Mouse (Mus musculus) intestine, embryonic 16.5 days (tissue): ENCODE measurements around the gene Rora. TPM values are rescaled to one million over a fixed set of nuclear protein-coding genes. Genes with fewer than 3 reads are reported as not detected.

ENCODE experiments used
- ATAC-seq: fragments of 200-750 bp; cut with Nextera tagmentation; 2 replicates; pipeline ENCODE4 v1.8.0; 2017; ENCODE audit warnings: moderate TSS enrichment, moderate library complexity
- H3K27ac ChIP-seq: fragments of 300-500 bp; sonication (generic); 2 replicates; pipeline ENCODE4 v1.5.1; 2014; ENCODE audit warnings: mild to moderate bottlenecking, low read length
- H3K27me3 ChIP-seq: fragments of 300-500 bp; sonication (generic); replicated peaks from 2 replicates; pipeline ENCODE4 v1.6.1; 2014; ENCODE audit warnings: low read length, control low read depth, mixed read lengths; ENCODE audit not compliant: control insufficient read depth, insufficient read depth
- H3K36me3 ChIP-seq: fragments of 300-500 bp; sonication (generic); 2 replicates; pipeline ENCODE4 v1.6.1; 2014; ENCODE audit warnings: low read length, control low read depth; ENCODE audit not compliant: control insufficient read depth, insufficient read depth
- H3K4me1 ChIP-seq: fragments of 300-500 bp; sonication (generic); 2 replicates; pipeline ENCODE4 v1.6.1; 2014; ENCODE audit warnings: low read length, control low read depth, mixed read lengths; ENCODE audit not compliant: control insufficient read depth, insufficient read depth
- H3K4me2 ChIP-seq: fragments of 300-500 bp; sonication (generic); 2 replicates; pipeline ENCODE4 v1.6.1; 2014; ENCODE audit warnings: low read depth, low read length, control low read depth
- H3K4me3 ChIP-seq: fragments of 300-500 bp; sonication (generic); 2 replicates; pipeline ENCODE4 v1.5.1; 2014; ENCODE audit warnings: mild to moderate bottlenecking, low read length
- H3K9ac ChIP-seq: fragments of 300-500 bp; sonication (generic); 2 replicates; pipeline ENCODE4 v1.6.1; 2014; ENCODE audit warnings: low read depth, low read length
- H3K9me3 ChIP-seq: fragments of 300-500 bp; sonication (generic); 2 replicates; pipeline ENCODE4 v1.6.1; 2016; ENCODE audit warnings: low read length, control low read depth; ENCODE audit not compliant: control insufficient read depth
- WGBS: fragments of 180-500 bp; shearing (Covaris S2); extraction: QIAGEN DNeasy Blood & Tissue Kit; methylation state at CpG from one replicate; pipeline ENCODE4 v1.1.7; 2014; 5-methylcytosine and 5-hydroxymethylcytosine counted together
- polyA plus RNA-seq: library from polyadenylated mRNA; unstranded; fragments of >200 nt; fragmentation: Nextera tagmentation; extraction: Ambion mirVana; gene quantifications from 2 replicates; pipeline ENCODE4 v1.2.1, GENCODE M21; 2015

The Rora gene
- polyA plus RNA-seq, 1 experiment from 2014 or later = 4.5 TPM

- Histone ChIP-seq H3K9ac (no peak overlapping the region), H3K9me3 (no peaks in the 10 kb centered on the region), H3K27ac (no peak overlapping the region), H3K4me1 (no peaks in the 10 kb centered on the region), H3K4me3 (no peak overlapping the region), H3K27me3 (no peaks in the 10 kb centered on the region), H3K36me3 (no peaks in the 10 kb centered on the region), H3K4me2 (no peak overlapping the region)
- 75% methylated on average over 4 of the region's 4 CpGs for WGBS
- no peak for ATAC-seq
These were observed 166.4 kb downstream of the Rora start for GRCm38 (mm10) chr9:68820036-68820435.

GRCm38 (mm10) chr9:68820478-68820877 is 166.9 kb downstream of the Rora start:
- no peak for ATAC-seq
- Histone ChIP-seq H3K36me3 (no peaks in the 10 kb centered on the region), H3K4me1 (0 out of 2 replicates have a peak, but pooled peaks cover under 1% of the 10 kb centered on the region), H3K27ac (no peak overlapping the region), H3K4me3 (no peak overlapping the region), H3K9me3 (no peaks in the 10 kb centered on the region), H3K27me3 (no peaks in the 10 kb centered on the region), H3K9ac (no peak overlapping the region), H3K4me2 (no peak overlapping the region)

GRCm38 (mm10) chr9:68821388-68821787 is 167.8 kb downstream of the Rora start:
- no peak for ATAC-seq
- H3K4me2 ChIP-seq = no peak overlapping the region
- H3K9me3 ChIP-seq = no peaks in the 10 kb centered on the region
- no peak overlapping the region for H3K9ac ChIP-seq
- no peaks in the 10 kb centered on the region for H3K36me3 ChIP-seq
- 67% methylated on average over 1 of the region's 1 CpGs for WGBS
- H3K27ac ChIP-seq = no peak overlapping the region
- no peak overlapping the region for H3K4me3 ChIP-seq
- H3K27me3 ChIP-seq = no peaks in the 10 kb centered on the region
- H3K4me1 ChIP-seq = 0 out of 2 replicates have a peak, but pooled peaks cover 3% of the 10 kb centered on the region

- Histone ChIP-seq H3K27me3 (no peaks in the 10 kb centered on the region), H3K4me2 (no peak overlapping the region), H3K4me1 (peaks cover 6% of the 10 kb centered on the region; the same call in 1 of the 2 replicates), H3K36me3 (no peaks in the 10 kb centered on the region), H3K9me3 (no peaks in the 10 kb centered on the region), H3K27ac (no peak overlapping the region), H3K4me3 (no peak overlapping the region), H3K9ac (no peak overlapping the region)
- no peak for ATAC-seq
- WGBS = 83% methylated on average over 5 of the region's 5 CpGs
These were observed 169.7 kb downstream of the Rora start for GRCm38 (mm10) chr9:68823292-68823691.

GRCm38 (mm10) chr9:68825107-68825506 is 171.5 kb downstream of the Rora start:
- H3K36me3 ChIP-seq = no peaks in the 10 kb centered on the region
- peak; percentile 76 for ATAC-seq
- H3K4me2 ChIP-seq = no peak overlapping the region
- no peak overlapping the region for H3K9ac ChIP-seq
- peaks cover 6% of the 10 kb centered on the region; the same call in 1 of the 2 replicates for H3K4me1 ChIP-seq
- H3K4me3 ChIP-seq = no peak overlapping the region
- H3K27me3 ChIP-seq = no peaks in the 10 kb centered on the region
- 45% methylated on average over 4 of the region's 4 CpGs for WGBS
- no peaks in the 10 kb centered on the region for H3K9me3 ChIP-seq
- no peak overlapping the region for H3K27ac ChIP-seq

- 59% methylated on average over 3 of the region's 3 CpGs for WGBS
- H3K4me1 ChIP-seq = peaks cover 6% of the 10 kb centered on the region; the same call in 1 of the 2 replicates
- H3K4me2 ChIP-seq = no peak overlapping the region
- peak; percentile 42; the same call in 1 of the 2 replicates for ATAC-seq
- H3K27ac ChIP-seq = no peak overlapping the region
- H3K36me3 ChIP-seq = no peaks in the 10 kb centered on the region
- H3K9ac ChIP-seq = no peak overlapping the region
- H3K27me3 ChIP-seq = no peaks in the 10 kb centered on the region
- H3K4me3 ChIP-seq = no peak overlapping the region
- no peaks in the 10 kb centered on the region for H3K9me3 ChIP-seq
These were observed 172.3 kb downstream of the Rora start for GRCm38 (mm10) chr9:68825841-68826240.

GRCm38 (mm10) chr9:68827441-68827840 is 173.9 kb downstream of the Rora start:
- no peaks in the 10 kb centered on the region for H3K27me3 ChIP-seq
- no peaks in the 10 kb centered on the region for H3K36me3 ChIP-seq
- 53% methylated on average over 3 of the region's 3 CpGs for WGBS
- H3K4me1 ChIP-seq = peaks cover 6% of the 10 kb centered on the region; the same call in 1 of the 2 replicates
- H3K9me3 ChIP-seq = no peaks in the 10 kb centered on the region
- no peak overlapping the region for H3K9ac ChIP-seq
- no peak overlapping the region for H3K27ac ChIP-seq
- H3K4me3 ChIP-seq = no peak overlapping the region
- H3K4me2 ChIP-seq = no peak overlapping the region
- ATAC-seq = no peak

GRCm38 (mm10) chr9:68829903-68830302 is 176.3 kb downstream of the Rora start:
- peaks cover 6% of the 10 kb centered on the region; the same call in 1 of the 2 replicates for H3K4me1 ChIP-seq
- no peak overlapping the region for H3K4me2 ChIP-seq
- whole genome bisulfite sequencing = 81% methylated on average over 4 of the region's 4 CpGs
- H3K27ac ChIP-seq = no peak overlapping the region
- no peak overlapping the region for H3K4me3 ChIP-seq
- no peak for ATAC-seq
- no peaks in the 10 kb centered on the region for H3K36me3 ChIP-seq
- no peaks in the 10 kb centered on the region for H3K27me3 ChIP-seq
- no peaks in the 10 kb centered on the region for H3K9me3 ChIP-seq
- H3K9ac ChIP-seq = no peak overlapping the region

- no peaks in the 10 kb centered on the region for H3K4me1 ChIP-seq
- H3K9ac ChIP-seq = no peak overlapping the region
- H3K4me2 ChIP-seq = no peak overlapping the region
- H3K27ac ChIP-seq = no peak overlapping the region
- WGBS = 81% methylated on average over 6 of the region's 6 CpGs
- no peaks in the 10 kb centered on the region for H3K27me3 ChIP-seq
- no peak overlapping the region for H3K4me3 ChIP-seq
- H3K36me3 ChIP-seq = no peaks in the 10 kb centered on the region
- no peak for ATAC-seq
- H3K9me3 ChIP-seq = no peaks in the 10 kb centered on the region
These were observed 179.7 kb downstream of the Rora start for GRCm38 (mm10) chr9:68833323-68833722.

- ATAC-seq = no peak
- WGBS = 72% methylated on average over 7 of the region's 7 CpGs
- H3K27ac ChIP-seq = no peak overlapping the region
These were observed 181.6 kb downstream of the Rora start for GRCm38 (mm10) chr9:68835037-68835649.

More at GRCm38 (mm10) chr9:68835037-68835649, 181.6 kb downstream of the Rora start:
- H3K27me3 ChIP-seq = no peaks in the 10 kb centered on the region
- no peak overlapping the region for H3K9ac ChIP-seq
- H3K36me3 ChIP-seq = no peaks in the 10 kb centered on the region
- H3K4me1 ChIP-seq = no peaks in the 10 kb centered on the region
- no peaks in the 10 kb centered on the region for H3K9me3 ChIP-seq
- no peak overlapping the region for H3K4me3 ChIP-seq
- no peak overlapping the region for H3K4me2 ChIP-seq
